Mouse (Mus musculus) thymus, adult 2 months (tissue): ENCODE data around the gene Rps10. TPM values are rescaled to one million over a fixed set of nuclear protein-coding genes. Genes with fewer than 3 reads are reported as not detected.

ENCODE experiments used
- DNase-seq: peaks from one replicate; pipeline ENCODE4 v3.0.0; 2021
- H3K27ac ChIP-seq: fragments of 200-500 bp; 2 replicates; pipeline ENCODE4 v1.5.1; 2012; ENCODE audit warnings: low read length, control low read depth; ENCODE audit not compliant: control insufficient read depth, insufficient read depth
- H3K27me3 ChIP-seq: fragments of 200-500 bp; 2 replicates; pipeline ENCODE4 v1.6.1; 2012; ENCODE audit warnings: mild to moderate bottlenecking, low read length, moderate library complexity, mixed read lengths; ENCODE audit not compliant: control insufficient read depth, insufficient read depth
- H3K36me3 ChIP-seq: fragments of 200-500 bp; 2 replicates; pipeline ENCODE4 v1.6.1; 2012; ENCODE audit warnings: mild to moderate bottlenecking, low read length, moderate library complexity; ENCODE audit not compliant: control insufficient read depth, insufficient read depth
- H3K4me1 ChIP-seq: fragments of 200-500 bp; replicated peaks from 2 replicates; pipeline ENCODE4 v1.6.1; 2012; ENCODE audit warnings: low read length; ENCODE audit not compliant: control insufficient read depth, insufficient read depth
- H3K4me3 ChIP-seq: fragments of 200-500 bp; 2 replicates; pipeline ENCODE4 v1.5.1; 2012; ENCODE audit warnings: mild to moderate bottlenecking, low read length, control low read depth, moderate library complexity; ENCODE audit not compliant: control insufficient read depth, insufficient read depth
- CTCF ChIP-seq: fragments of 200-500 bp; IDR thresholded peaks from 2 replicates; pipeline ENCODE4 v1.5.1; 2012; ENCODE audit warnings: mild to moderate bottlenecking, control low read depth, low read length, moderate library complexity, borderline replicate concordance; ENCODE audit not compliant: control insufficient read depth, poor library complexity, insufficient read depth; ENCODE audit errors: extremely low read depth
- POLR2A ChIP-seq: fragments of 200-500 bp; IDR thresholded peaks from 2 replicates; pipeline ENCODE4 v1.6.1; 2012; ENCODE audit warnings: mild to moderate bottlenecking, low read length, control low read depth, moderate library complexity; ENCODE audit not compliant: control insufficient read depth, poor library complexity, insufficient read depth; ENCODE audit errors: extremely low read depth
- WGBS: fragments of 180-500 bp; shearing (Covaris S2); methylation state at CpG from one replicate; pipeline ENCODE4 v1.1.7; 2018; 5-methylcytosine and 5-hydroxymethylcytosine counted together
- polyA plus RNA-seq: library from polyadenylated mRNA; depleted of rRNA; stranded (reverse); fragments of >200 nt; gene quantifications from 2 replicates; pipeline ENCODE4 v1.2.3, GENCODE M21; 2012

Rps10 gene
- polyA plus RNA-seq, 1 experiment: 2,025 TPM

GRCm38 (mm10) chr17:27626681-27627080 lies 9.8 kb downstream of the Rps10 start:
- Histone ChIP-seq H3K27ac (no peak overlapping the region), H3K4me3 (no peak overlapping the region), H3K36me3 (peaks cover 21% of the 10 kb centered on the region), H3K4me1 (peaks cover 8% of the 10 kb centered on the region), H3K27me3 (no peaks in the 10 kb centered on the region)
- DNase-seq: no peak
- TF ChIP-seq POLR2A (no peak), CTCF (no peak)
- 81% methylated on average over 5 of the region's 5 CpGs for WGBS

- Histone ChIP-seq H3K27ac (no peak overlapping the region), H3K4me3 (no peak overlapping the region), H3K4me1 (peaks cover 12% of the 10 kb centered on the region), H3K27me3 (no peaks in the 10 kb centered on the region), H3K36me3 (peaks cover 11% of the 10 kb centered on the region)
- no peak for DNase-seq
- 92% methylated on average over 7 of the region's 7 CpGs for WGBS
- TF ChIP-seq POLR2A: no peak
- no peak for TF ChIP-seq CTCF
Measured at GRCm38 (mm10) chr17:27625455-27626251, 10.8 kb downstream of the Rps10 start.

- 7% methylated on average over 89 of the region's 91 CpGs for WGBS
- Histone ChIP-seq H3K36me3 (no peaks in the 10 kb centered on the region), H3K4me3 (peak within 1 kb of the TSS; percentile 76), H3K4me1 (peaks cover 12% of the 10 kb centered on the region), H3K27me3 (no peaks in the 10 kb centered on the region), H3K27ac (no peak within 1 kb of the TSS)
- TF ChIP-seq CTCF (peak; percentile 61; the same call in 1 of the 2 replicates), POLR2A (peak; percentile 89)
- DNase-seq: peak; percentile 89
Measured at GRCm38 (mm10) chr17:27623360-27624326, 12.8 kb downstream of the Rps10 start, which contains the start of gene Nudt3. Gene Nudt3 (minus strand): TSS chr17:27623495.

GRCm38 (mm10) chr17:27622611-27623359 lies 13.7 kb downstream of the Rps10 start:
- no peak overlapping the region for H3K27ac ChIP-seq
- peaks cover 12% of the 10 kb centered on the region for H3K4me1 ChIP-seq
- H3K27me3 ChIP-seq: no peaks in the 10 kb centered on the region
- no peaks in the 10 kb centered on the region for H3K36me3 ChIP-seq
- TF ChIP-seq POLR2A: no peak
- TF ChIP-seq CTCF: no peak
- peak; percentile 63 for DNase-seq
- WGBS: under 1% methylated on average over 80 of the region's 80 CpGs
- H3K4me3 ChIP-seq: peak overlapping the region; percentile 75

- H3K4me3 ChIP-seq: peak overlapping the region; percentile 37
- TF ChIP-seq CTCF (no peak), POLR2A (no peak)
- H3K27ac ChIP-seq: no peak overlapping the region
- no peak for DNase-seq
- peaks cover 12% of the 10 kb centered on the region for H3K4me1 ChIP-seq
- no peaks in the 10 kb centered on the region for H3K27me3 ChIP-seq
- 1% methylated on average over 23 of the region's 23 CpGs for whole genome bisulfite sequencing
- no peaks in the 10 kb centered on the region for H3K36me3 ChIP-seq
Measured at GRCm38 (mm10) chr17:27621705-27622531, 14.6 kb downstream of the Rps10 start.
